Mouse (Mus musculus) right cerebral cortex, postnatal 14 days (tissue): ENCODE measurements around the gene Syce1l.

ENCODE experiments used
- DNase-seq: peaks from one replicate; pipeline ENCODE4 v3.0.0; 2022

Syce1l gene

GRCm38 (mm10) chr8:113642926-113643325 is at the start of gene Syce1l:
TSS of gene Syce1l (plus strand) at chr8:113643213.
- DNase-seq, result no peak

- DNase-seq, result no peak
Measured at GRCm38 (mm10) chr8:113598401-113598800, 44.6 kb upstream of the Syce1l start.

- DNase-seq, result no peak
Measured at GRCm38 (mm10) chr8:113632634-113633033, 10.4 kb upstream of the Syce1l start.

GRCm38 (mm10) chr8:113634161-113634560 is 8.9 kb upstream of the Syce1l start:
- no peak for DNase-seq

- DNase-seq, result peak; percentile 92
Measured at GRCm38 (mm10) chr8:113634670-113635591, 8.1 kb upstream of the Syce1l start, which contains the start of gene Mon1b. TSS of gene Mon1b (plus strand) at chr8:113635587.

- DNase-seq, result peak; percentile 86
Measured at GRCm38 (mm10) chr8:113635592-113636279, 7.3 kb upstream of the Syce1l start.

GRCm38 (mm10) chr8:113636280-113636628 is 6.8 kb upstream of the Syce1l start:
- DNase-seq, result no peak

- DNase-seq, result no peak
Measured at GRCm38 (mm10) chr8:113640357-113640756, 2.7 kb upstream of the Syce1l start.

- no peak for DNase-seq
Measured at GRCm38 (mm10) chr8:113643479-113644210, 632 bp downstream of the Syce1l start.

- DNase-seq, result no peak
Measured at GRCm38 (mm10) chr8:113645220-113645619, 2.2 kb downstream of the Syce1l start.

GRCm38 (mm10) chr8:113652450-113652849 is 9.4 kb downstream of the Syce1l start:
- no peak for DNase-seq

GRCm38 (mm10) chr8:113653151-113653550 is 10.1 kb downstream of the Syce1l start:
- no peak for DNase-seq

GRCm38 (mm10) chr8:113656154-113656553 is 13.1 kb downstream of the Syce1l start:
- DNase-seq, result no peak

GRCm38 (mm10) chr8:113656681-113657298 is 13.8 kb downstream of the Syce1l start:
- DNase-seq, result no peak

GRCm38 (mm10) chr8:113660128-113660527 is 17.1 kb downstream of the Syce1l start:
- DNase-seq, result no peak

GRCm38 (mm10) chr8:113664544-113664943 is 21.5 kb downstream of the Syce1l start:
- peak; percentile 89 for DNase-seq

GRCm38 (mm10) chr8:113665036-113665435 is 22.0 kb downstream of the Syce1l start:
- DNase-seq, result no peak

- no peak for DNase-seq
Measured at GRCm38 (mm10) chr8:113665951-113666350, 22.9 kb downstream of the Syce1l start.

- DNase-seq, result no peak
Measured at GRCm38 (mm10) chr8:113666714-113667432, 23.9 kb downstream of the Syce1l start.

GRCm38 (mm10) chr8:113669924-113670323 is 26.9 kb downstream of the Syce1l start:
- DNase-seq, result no peak

GRCm38 (mm10) chr8:113672599-113673255 is 29.7 kb downstream of the Syce1l start:
- no peak for DNase-seq

- no peak for DNase-seq
Measured at GRCm38 (mm10) chr8:113673300-113673699, 30.3 kb downstream of the Syce1l start.
